10 mouse cellular contexts compared by ENCODE assay signal in the genomic region with DNA sequence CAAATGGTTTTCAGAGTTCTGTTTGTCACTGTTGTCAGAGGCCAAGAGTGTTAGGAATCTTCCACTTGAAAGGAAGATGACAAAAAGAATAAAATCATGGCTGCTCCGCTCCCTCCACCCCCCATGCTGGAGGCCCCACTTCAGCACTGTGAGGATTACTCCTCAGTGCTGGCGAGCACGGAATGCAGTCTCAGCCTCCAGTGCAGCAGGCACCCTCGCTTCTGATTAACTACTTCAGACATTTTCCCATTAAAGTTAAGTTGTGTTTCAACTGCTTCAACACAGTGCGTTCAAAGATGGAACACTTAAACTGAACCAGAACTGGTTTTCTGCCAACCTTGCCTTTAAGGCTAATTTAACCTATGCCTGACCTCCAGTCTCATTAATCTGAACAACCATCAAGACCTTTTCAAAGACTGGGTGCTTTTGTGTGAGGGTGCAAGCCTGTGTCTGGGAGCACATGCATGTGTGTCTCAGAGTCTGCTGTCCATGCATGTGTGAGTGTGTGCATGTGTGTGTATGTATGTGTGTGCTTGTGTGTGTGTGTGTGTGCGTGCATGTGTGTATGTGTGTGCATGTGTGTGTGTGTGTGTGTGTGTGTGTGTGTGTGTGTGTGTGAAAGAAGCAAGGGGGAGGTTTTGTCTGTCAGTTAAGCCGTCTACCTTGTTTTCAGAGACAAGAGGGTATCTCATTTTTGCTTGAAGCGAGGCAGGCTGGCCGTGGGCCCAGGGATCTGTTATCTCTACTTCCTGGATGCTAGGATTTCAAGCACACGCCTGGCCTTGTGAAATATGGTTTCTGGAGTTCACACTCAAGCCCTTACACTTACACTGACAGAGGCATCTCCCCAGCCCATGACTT. TPM values are rescaled to one million over a fixed set of nuclear protein-coding genes. Genes with fewer than 3 reads are reported as not detected.
DNase-seq lines count a peak whose midpoint lies in the region; ATAC-seq and TF ChIP-seq lines count a peak whose summit lies in the region.
"Had no signal": no experiment of that assay in that cellular context is flagged by ENCODE, and none has a peak within 500 bp of the region (broad histone marks: within the 10 kb centered on the region; RNA-seq: fewer than 3 reads in every experiment).

No protein-coding gene starts in this region.

- H3K4me2 ChIP-seq in forebrain, embryonic 15.5 days (replicated peaks) = no peak overlapping the region
- no peak overlapping the region for H3K4me2 ChIP-seq in midbrain, embryonic 11.5 days
- H3K4me2 ChIP-seq: hindbrain, embryonic 15.5 days; stomach, embryonic 15.5 days had no signal

- no peak for TF ChIP-seq CTCF in left cerebral cortex, adult 2 months (IDR thresholded peaks at IDR 0.05)

- H3K4me1 ChIP-seq in forebrain, embryonic 15.5 days = peaks cover 66% of the 10 kb centered on the region
- H3K4me1 ChIP-seq in midbrain, embryonic 11.5 days (ENCODE audit: control insufficient read depth, insufficient read depth, low read length) = peaks cover 22% of the 10 kb centered on the region

- peak overlapping the region; percentile 39; the same call in 1 of the 2 replicates for H3K27ac ChIP-seq in forebrain, embryonic 15.5 days (replicated peaks)
- peak overlapping the region; percentile 35; the same call in 1 of the 2 replicates for H3K27ac ChIP-seq in midbrain, embryonic 11.5 days (ENCODE audit: low read depth, low read length)
- H3K27ac ChIP-seq in left cerebral cortex, adult 2 months = no peak overlapping the region
- H3K27ac ChIP-seq: hindbrain, embryonic 15.5 days; stomach, embryonic 15.5 days had no signal

- no peaks in the 10 kb centered on the region for H3K36me3 ChIP-seq in forebrain, embryonic 15.5 days
- H3K36me3 ChIP-seq in midbrain, embryonic 11.5 days (ENCODE audit: control insufficient read depth, insufficient read depth, low read length) = no peaks in the 10 kb centered on the region
- H3K36me3 ChIP-seq: hindbrain, embryonic 15.5 days; stomach, embryonic 15.5 days had no signal

- peak; percentile 50 for ATAC-seq in forebrain, embryonic 15.5 days (replicated peaks)
- peak; percentile 51; the same call in 1 of the 2 replicates for ATAC-seq in midbrain, embryonic 11.5 days (ENCODE audit: low FRiP score)

- H3K4me3 ChIP-seq in forebrain, embryonic 15.5 days = no peak overlapping the region
- no peak overlapping the region for H3K4me3 ChIP-seq in midbrain, embryonic 11.5 days (ENCODE audit: low read depth, low read length)
- H3K4me3 ChIP-seq in left cerebral cortex, adult 2 months = no peak overlapping the region
- H3K4me3 ChIP-seq: hindbrain, embryonic 15.5 days; stomach, embryonic 15.5 days had no signal

- WGBS in forebrain, embryonic 15.5 days = 20% methylated on average over 10 of the region's 10 CpGs
- WGBS in midbrain, embryonic 11.5 days = 41% methylated on average over 10 of the region's 10 CpGs

- intact Hi-C loops in left cerebral cortex, adult 2 months (cut with DNase I) = no loop called here

- no peaks in the 10 kb centered on the region for H3K27me3 ChIP-seq in forebrain, embryonic 15.5 days
- H3K27me3 ChIP-seq in midbrain, embryonic 11.5 days (ENCODE audit: control insufficient read depth, insufficient read depth, low read length) = no peaks in the 10 kb centered on the region
- H3K27me3 ChIP-seq: hindbrain, embryonic 15.5 days; stomach, embryonic 15.5 days had no signal

- no peaks in the 10 kb centered on the region for H3K9me3 ChIP-seq in forebrain, embryonic 15.5 days
- no peaks in the 10 kb centered on the region for H3K9me3 ChIP-seq in midbrain, embryonic 11.5 days (ENCODE audit: control insufficient read depth, low read length)
- H3K9me3 ChIP-seq: hindbrain, embryonic 15.5 days; stomach, embryonic 15.5 days had no signal

- H3K9ac ChIP-seq in forebrain, embryonic 15.5 days (replicated peaks) = no peak overlapping the region
- no peak overlapping the region for H3K9ac ChIP-seq in midbrain, embryonic 11.5 days (ENCODE audit: low read length)
- H3K9ac ChIP-seq: hindbrain, embryonic 15.5 days; stomach, embryonic 15.5 days had no signal

- DNase-seq in adrenal gland, adult 2 months = peak; percentile 19
- no peak for DNase-seq in adrenal gland, postnatal 4 days (ENCODE audit: low spot score in 2 of 2)
- DNase-seq in kidney, adult 8-10 months = peak; percentile 75 to 85
- no peak for DNase-seq in midbrain, embryonic 11.5 days (ENCODE audit: low spot score, missing footprints)
- no peak for DNase-seq in left cerebral cortex, adult 2 months (ENCODE audit: extremely low spot score in 1 of 2, low spot score in 2 of 2)
- no peak for DNase-seq in cerebellum, adult 11 months
- DNase-seq in spleen, adult 18-20 months = no peak

RNA-seq across cellular contexts. Expression of a gene that starts 51.2 kb away (rescaled TPM):
- total RNA-seq in adrenal gland, adult 2 months (2021) = 10 to 100 TPM in 1 of 2 experiments, 1 to 10 TPM in 1; 9.9 to 11.0 TPM
- polyA plus RNA-seq in adrenal gland, adult 2 months (2012; rRNA removed) = 10.8 and 11.4 TPM in 2 replicates
- 10 to 100 TPM; 14.1 to 20.4 TPM for total RNA-seq in adrenal gland, postnatal 4 days (2021)
- 32.3 and 32.8 TPM in 2 replicates for polyA plus RNA-seq in forebrain, embryonic 15.5 days (2015; fragmentation: Nextera tagmentation; extraction: Ambion mirVana)
- polyA plus RNA-seq in midbrain, embryonic 11.5 days (2014; fragmentation: Nextera tagmentation; extraction: Ambion mirVana) = 18.0 and 18.5 TPM in 2 replicates
- total RNA-seq in left cerebral cortex, adult 2 months (2021) = 10 to 100 TPM; 37.5 to 40.7 TPM

Comparison
In these comparisons a context has a peak if more than half of its experiments do, and no peak if none do; other contexts are left out.
1. DNase-seq: peak in adrenal gland, adult 2 months (single experiment) and kidney, adult 8-10 months (2 of 2); none in adrenal gland, postnatal 4 days (0 of 2), midbrain, embryonic 11.5 days (single experiment), left cerebral cortex, adult 2 months (0 of 2), cerebellum, adult 11 months (single experiment) and spleen, adult 18-20 months (0 of 2).